Mouse (Mus musculus) gastrocnemius, postnatal 10 days (tissue): ENCODE data around the gene RPS10-NUDT3. TPM values are rescaled to one million over a fixed set of nuclear protein-coding genes. Genes with fewer than 3 reads are reported as not detected.
A peak's percentile ranks its signal among the peaks of the same experiment; 100 is the strongest.
"Not testable (repeated sequence)": the region's sequence is repeated elsewhere in the genome, so short reads cannot be mapped to it uniquely, and the experiment has no call there.

Source experiments
- DNase-seq: peaks from one replicate; pipeline ENCODE4 v3.0.0; 2021; ENCODE audit warnings: mixed read lengths
- total RNA-seq, 2 experiments: library from RNA; stranded (reverse); gene quantifications; 2 replicates each; pipeline ENCODE4 v1.2.3; 2021

RPS10-NUDT3 gene
- total RNA-seq, 2 experiments from 2014 or later = not detected

GRCm38 (mm10) chr17:27642491-27643062, 7.6 kb upstream of the RPS10-NUDT3 start:
- DNase-seq = peak; percentile 33

- DNase-seq = not testable (repeated sequence)
These were observed 4.8 kb upstream of the RPS10-NUDT3 start for GRCm38 (mm10) chr17:27639851-27640250.

GRCm38 (mm10) chr17:27638921-27639332, 3.9 kb upstream of the RPS10-NUDT3 start:
- no peak for DNase-seq

- DNase-seq = no peak
These were observed 2.3 kb upstream of the RPS10-NUDT3 start for GRCm38 (mm10) chr17:27637333-27637732.

GRCm38 (mm10) chr17:27636132-27637020, 1.4 kb upstream of the RPS10-NUDT3 start, which contains the start of gene Rps10:
Gene Rps10 (minus strand): TSS chr17:27636669.
- DNase-seq = no peak

- not testable (repeated sequence) for DNase-seq
These were observed 517 bp upstream of the RPS10-NUDT3 start for GRCm38 (mm10) chr17:27635575-27635903.

- peak; percentile 82 for DNase-seq
These were observed 5.6 kb downstream of the RPS10-NUDT3 start for GRCm38 (mm10) chr17:27629249-27630020.

GRCm38 (mm10) chr17:27628376-27628775, 6.6 kb downstream of the RPS10-NUDT3 start:
- DNase-seq = no peak

GRCm38 (mm10) chr17:27627451-27627850, 7.6 kb downstream of the RPS10-NUDT3 start:
- DNase-seq = no peak

- DNase-seq = no peak
These were observed 8.3 kb downstream of the RPS10-NUDT3 start for GRCm38 (mm10) chr17:27626681-27627080.

GRCm38 (mm10) chr17:27625455-27626251, 9.4 kb downstream of the RPS10-NUDT3 start:
- no peak for DNase-seq

GRCm38 (mm10) chr17:27623360-27624326, 11.4 kb downstream of the RPS10-NUDT3 start, which contains the start of gene Nudt3:
Gene Nudt3 (minus strand): TSS chr17:27623495.
- peak; percentile 91 for DNase-seq

- peak; percentile 54 for DNase-seq
These were observed 12.2 kb downstream of the RPS10-NUDT3 start for GRCm38 (mm10) chr17:27622611-27623359.

- DNase-seq = no peak
These were observed 13.1 kb downstream of the RPS10-NUDT3 start for GRCm38 (mm10) chr17:27621705-27622531.

- DNase-seq = no peak
These were observed 13.9 kb downstream of the RPS10-NUDT3 start for GRCm38 (mm10) chr17:27621161-27621560.

- DNase-seq = no peak
These were observed 19.6 kb downstream of the RPS10-NUDT3 start for GRCm38 (mm10) chr17:27615388-27615787.

- no peak for DNase-seq
These were observed 22.0 kb downstream of the RPS10-NUDT3 start for GRCm38 (mm10) chr17:27613016-27613415.

GRCm38 (mm10) chr17:27611994-27612393, 23.0 kb downstream of the RPS10-NUDT3 start:
- no peak for DNase-seq

- DNase-seq = no peak
These were observed 23.5 kb downstream of the RPS10-NUDT3 start for GRCm38 (mm10) chr17:27611519-27611884.
